Mouse (Mus musculus) forebrain, embryonic 14.5 days (tissue): ENCODE measurements at regions not wholly inside any gene's neighbourhood (a gene's known extent, or its start where the extent isn't known, plus 50 kb on each side); places are given as distances from the start of the nearest gene placed in this dataset.

Source experiments
- ATAC-seq: fragments of 200-750 bp; cut with Nextera tagmentation; 2 replicates; pipeline ENCODE4 v1.8.0; 2017; ENCODE audit warnings: mild to moderate bottlenecking, moderate library complexity
- DNase-seq: peaks from one replicate; pipeline ENCODE4 v3.0.0-alpha.2; 2015; ENCODE audit warnings: low spot score
- H3K27ac ChIP-seq: fragments of 300-500 bp; sonication (generic); 2 replicates; pipeline ENCODE4 v1.5.1; 2014; ENCODE audit warnings: low read depth, mild to moderate bottlenecking, control low read depth, low read length, moderate library complexity
- H3K27me3 ChIP-seq: fragments of 300-500 bp; sonication (generic); replicated peaks from 2 replicates; pipeline ENCODE4 v1.6.1; 2014; ENCODE audit warnings: low read length, control low read depth, mixed read lengths; ENCODE audit not compliant: control insufficient read depth, insufficient read depth
- H3K36me3 ChIP-seq: fragments of 300-500 bp; sonication (generic); 2 replicates; pipeline ENCODE4 v1.6.1; 2014; ENCODE audit warnings: low read length, control low read depth; ENCODE audit not compliant: control insufficient read depth, insufficient read depth
- H3K4me1 ChIP-seq: fragments of 300-500 bp; sonication (generic); 2 replicates; pipeline ENCODE4 v1.6.1; 2014; ENCODE audit warnings: antibody characterized with exemption, low read length, control low read depth; ENCODE audit not compliant: control insufficient read depth, insufficient read depth
- H3K4me2 ChIP-seq: fragments of 300-500 bp; sonication (generic); 2 replicates; pipeline ENCODE4 v1.6.1; 2014; ENCODE audit warnings: mild to moderate bottlenecking, control low read depth, low read length
- H3K4me3 ChIP-seq: fragments of 300-500 bp; sonication (generic); 2 replicates; pipeline ENCODE4 v1.5.1; 2014; ENCODE audit warnings: low read depth, low read length, control low read depth
- H3K9ac ChIP-seq: fragments of 300-500 bp; sonication (generic); 2 replicates; pipeline ENCODE4 v1.6.1; 2014; ENCODE audit warnings: mild to moderate bottlenecking, low read length, control low read depth, moderate library complexity
- H3K9me3 ChIP-seq: fragments of 300-500 bp; sonication (generic); replicated peaks from 2 replicates; pipeline ENCODE4 v1.6.1; 2016; ENCODE audit warnings: low read length, control low read depth, mixed read lengths; ENCODE audit not compliant: control insufficient read depth
- WGBS: fragments of 180-500 bp; shearing (Covaris S2); extraction: QIAGEN DNeasy Blood & Tissue Kit; methylation state at CpG from one replicate; pipeline ENCODE4 v1.1.7; 2014; 5-methylcytosine and 5-hydroxymethylcytosine counted together

DNA sequence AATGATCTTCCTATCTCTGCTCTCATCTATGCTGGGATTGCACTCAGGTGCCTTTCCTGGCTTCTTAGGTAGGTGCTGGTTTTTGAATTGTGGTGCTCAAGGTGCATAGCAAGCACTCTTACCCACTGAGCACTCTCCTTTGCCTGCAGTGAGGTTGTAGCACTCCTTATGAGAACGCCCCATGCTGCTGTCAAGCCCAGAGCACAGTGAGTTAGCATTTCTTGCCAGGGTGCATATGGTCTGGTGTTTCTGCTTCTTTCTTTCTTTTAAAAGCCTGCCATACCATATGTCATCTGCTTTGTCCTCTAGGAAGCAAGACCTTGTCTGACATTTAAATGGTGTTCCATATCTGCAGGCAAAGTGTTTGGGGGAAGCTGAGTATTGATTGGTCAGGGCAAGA lies 71.9 kb upstream of the Synpr start:
- peak; percentile 16 for DNase-seq
- no peaks in the 10 kb centered on the region for H3K36me3 ChIP-seq
- no peak overlapping the region for H3K9ac ChIP-seq
- H3K27ac ChIP-seq, result no peak overlapping the region
- ATAC-seq, result 0 out of 2 replicates have a peak, but pooled peaks have one; percentile 54
- no peaks in the 10 kb centered on the region for H3K4me1 ChIP-seq
- no peaks in the 10 kb centered on the region for H3K9me3 ChIP-seq
- 70% methylated on average over 1 of the region's 1 CpGs for WGBS
- no peaks in the 10 kb centered on the region for H3K27me3 ChIP-seq
- H3K4me3 ChIP-seq, result no peak overlapping the region
- H3K4me2 ChIP-seq, result no peak overlapping the region
